Mouse (Mus musculus) heart, postnatal 25 days (tissue): ENCODE results near the gene Plod1. TPM values are rescaled to one million over a fixed set of nuclear protein-coding genes. Genes with fewer than 3 reads are reported as not detected.
A peak's percentile ranks its signal among the peaks of the same experiment; 100 is the strongest.

Experiments used
- DNase-seq: peaks from one replicate; pipeline ENCODE4 v3.0.0; 2022; ENCODE audit warnings: low spot score
- intact Hi-C: fragments of 180-260 bp; cut with DNase I; formaldehyde crosslinking; loops from one replicate; pipeline ENCODE4 v1.15.1; 2025
- total RNA-seq, 2 experiments: library from RNA; stranded (reverse); gene quantifications; 2 replicates each; pipeline ENCODE4 v1.2.3; 2021

Gene Plod1
- total RNA-seq: 10 to 100 TPM; 79.5 to 97.6 TPM

DNA sequence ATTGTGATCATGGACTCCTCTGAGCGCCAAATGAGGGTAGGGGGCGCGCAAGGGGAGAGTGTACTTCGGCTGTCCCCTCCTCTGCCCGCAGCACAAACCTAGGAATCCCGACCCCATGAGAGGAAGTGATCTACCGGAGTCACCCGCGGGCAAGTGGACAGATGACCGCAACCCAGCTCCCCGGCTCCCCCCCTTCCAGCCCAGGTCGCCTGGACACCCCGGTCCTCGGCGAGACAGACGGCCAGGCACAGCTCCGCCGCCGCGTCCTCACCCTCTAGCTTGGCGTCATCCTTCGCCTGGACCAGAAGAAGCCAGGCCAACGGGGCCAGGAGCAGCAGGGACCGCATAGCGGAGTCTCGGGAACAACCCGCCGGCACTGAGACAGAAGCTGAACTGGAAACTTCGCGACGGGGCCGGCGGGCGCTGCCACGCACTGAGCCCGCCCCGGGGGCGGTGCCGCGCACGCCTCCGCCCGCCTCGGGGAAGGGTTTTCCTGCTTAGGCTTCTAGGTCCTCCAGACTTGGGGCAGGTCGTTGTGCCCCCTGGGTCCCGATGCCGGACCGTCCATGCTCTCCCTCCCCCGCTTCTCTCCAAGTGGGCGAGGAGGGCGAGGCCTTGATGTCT lies at the start of gene Plod1:
TSS of gene Plod1 (minus strand) at position 437 of the 624 bp plus-strand sequence.
- peak; percentile 81 for DNase-seq
- intact Hi-C loops: loop anchor here (5.0 kb wide), 1 partner anchor 69 kb away; the partner anchor contains the start of genes Fv1 and Miip

DNA sequence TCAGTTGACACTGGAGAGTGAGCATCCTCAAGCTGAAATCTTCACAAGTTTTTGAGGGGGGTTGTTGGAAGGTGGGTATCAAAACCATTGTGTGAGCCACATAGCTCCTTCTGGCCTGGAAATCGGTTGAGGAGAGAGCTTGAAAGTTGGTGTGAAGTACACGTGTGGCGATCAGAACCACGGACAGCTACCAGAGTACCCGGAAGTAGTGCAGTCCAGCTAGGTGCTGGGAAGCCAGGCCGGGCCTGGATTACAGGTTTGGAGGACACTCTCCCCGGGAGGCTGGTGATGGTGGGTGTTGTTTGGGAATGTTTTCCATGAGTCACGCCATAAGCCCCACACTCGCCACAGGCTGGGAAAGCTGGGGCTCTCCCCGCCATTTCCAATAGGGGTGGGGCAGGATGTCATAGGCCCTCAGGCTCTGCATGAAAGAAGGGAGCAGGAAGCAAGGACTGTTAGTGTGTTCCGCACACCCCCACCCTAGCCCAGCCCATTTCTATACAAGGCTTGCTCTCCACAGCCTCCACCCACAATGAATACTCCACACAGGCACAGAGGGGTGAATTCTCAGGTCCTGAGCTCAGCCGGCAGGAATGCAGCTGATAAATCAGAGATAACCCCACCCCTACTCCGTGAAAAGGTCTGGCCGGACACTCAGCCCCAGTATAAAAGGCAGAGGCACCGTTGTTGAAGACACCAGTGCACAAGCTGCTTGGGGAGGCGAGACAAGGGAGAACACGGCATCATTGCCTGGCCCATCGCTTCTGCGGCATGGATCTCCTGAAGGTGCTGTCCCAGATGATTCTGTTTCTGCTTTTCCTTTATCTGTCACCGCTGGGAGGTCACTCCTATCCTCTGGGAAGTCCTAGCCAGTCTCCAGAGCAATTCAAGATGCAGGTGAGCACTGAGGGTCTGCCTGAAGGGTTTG lies 48.9 kb upstream of the Plod1 start, which contains the start of gene Nppb:
TSS of gene Nppb (plus strand) at position 584 of the 928 bp plus-strand sequence.
- intact Hi-C loops: no loop called here
- DNase-seq: no peak

DNA sequence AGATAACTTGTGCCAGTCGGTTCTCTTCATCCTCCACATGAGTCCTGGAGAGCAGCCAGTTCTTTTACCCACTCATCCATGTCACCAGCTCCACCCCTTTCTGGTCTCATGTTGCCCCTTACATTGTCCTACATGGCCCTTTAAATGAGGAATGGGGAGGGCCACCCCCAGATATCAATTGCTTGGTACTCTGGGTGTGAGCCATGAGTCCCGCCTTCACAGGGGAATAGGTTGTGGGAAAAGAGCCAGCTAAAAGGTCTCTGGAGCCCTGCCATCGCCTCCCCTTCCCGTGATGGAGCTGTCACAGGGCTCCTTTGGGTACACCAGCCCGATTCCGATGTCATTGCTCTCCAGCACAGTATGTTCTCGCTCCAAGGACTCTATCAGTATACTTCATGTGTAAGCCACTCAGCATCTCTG lies 42.9 kb upstream of the Plod1 start:
- DNase-seq: no peak
- intact Hi-C loops: no loop called here

DNA sequence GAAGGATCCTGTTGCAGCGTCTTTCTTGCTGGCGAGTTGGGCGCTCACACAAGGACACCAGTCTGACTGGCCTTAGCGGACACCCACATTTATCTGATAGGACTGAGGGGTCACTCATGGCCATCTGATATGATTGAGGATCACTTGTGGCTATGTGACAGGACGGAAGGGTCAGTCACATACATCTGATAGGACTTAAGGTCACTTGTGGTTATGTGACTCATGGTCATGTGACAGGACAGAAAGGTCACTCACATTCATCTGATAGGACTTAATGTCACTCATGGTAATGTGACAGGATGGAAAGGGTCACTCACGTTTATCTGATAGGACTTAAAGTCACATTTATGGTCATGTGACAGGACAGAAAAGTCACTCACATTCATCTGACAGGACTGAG lies 41.8 kb upstream of the Plod1 start:
- DNase-seq: no peak
- intact Hi-C loops: no loop called here

DNA sequence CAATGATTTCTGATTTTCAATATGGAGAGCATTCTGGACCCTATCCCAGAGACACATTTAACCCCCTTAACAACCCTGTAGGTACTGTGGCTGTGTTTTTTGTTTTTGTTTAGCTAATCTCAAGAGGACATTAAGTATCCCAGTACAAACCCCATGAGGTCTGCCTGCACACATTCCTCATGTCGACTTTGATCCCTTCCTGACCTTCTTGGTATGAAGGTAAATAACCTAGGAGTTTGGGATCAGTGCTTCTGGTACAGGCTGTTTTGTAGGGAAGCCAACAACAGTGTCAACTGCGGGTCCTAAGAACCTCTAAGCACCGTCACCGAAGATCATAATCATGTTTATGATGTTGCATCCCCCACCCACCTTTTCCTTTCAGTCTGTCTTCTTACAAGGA lies 41.2 kb upstream of the Plod1 start:
- DNase-seq: no peak
- intact Hi-C loops: no loop called here

DNA sequence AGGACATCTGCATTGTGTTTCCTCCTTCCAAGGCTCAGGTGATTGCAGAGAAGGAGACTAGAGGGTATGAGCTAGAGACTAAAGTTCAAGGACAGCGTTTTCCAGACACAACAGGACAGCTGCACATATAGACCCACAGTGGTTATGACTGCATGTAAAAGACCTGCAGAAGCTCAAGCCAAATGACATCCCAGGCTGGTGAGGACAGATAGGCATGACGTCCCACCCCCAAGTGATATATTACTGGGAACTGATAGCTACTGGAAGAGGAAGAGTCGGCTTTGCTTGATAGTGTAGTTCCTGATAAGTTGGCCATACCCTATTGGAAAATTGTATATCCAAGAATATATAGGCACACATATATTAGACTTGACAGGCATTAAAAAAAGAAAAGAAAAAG lies 39.7 kb upstream of the Plod1 start:
- DNase-seq: no peak
- intact Hi-C loops: no loop called here

DNA sequence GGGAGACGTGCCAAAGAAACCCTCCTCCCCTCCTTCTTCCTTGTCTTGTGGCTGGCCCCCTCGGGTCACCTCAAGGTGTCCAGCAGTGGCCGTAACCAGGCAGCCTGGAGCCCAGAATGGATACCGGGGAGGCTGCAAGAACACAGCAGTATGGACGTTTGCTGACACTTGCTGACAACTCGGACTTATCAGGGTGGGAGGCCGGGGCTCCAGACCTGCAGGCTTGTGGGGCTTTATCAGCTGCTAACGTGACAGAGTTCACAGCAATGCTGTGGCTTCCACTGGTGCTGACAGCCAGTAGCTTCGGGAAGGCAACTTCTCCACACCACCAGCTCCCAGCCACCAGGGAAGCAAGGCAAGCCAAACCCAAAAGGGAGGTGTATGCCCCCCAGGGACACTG lies 32.8 kb upstream of the Plod1 start:
- DNase-seq: no peak

DNA sequence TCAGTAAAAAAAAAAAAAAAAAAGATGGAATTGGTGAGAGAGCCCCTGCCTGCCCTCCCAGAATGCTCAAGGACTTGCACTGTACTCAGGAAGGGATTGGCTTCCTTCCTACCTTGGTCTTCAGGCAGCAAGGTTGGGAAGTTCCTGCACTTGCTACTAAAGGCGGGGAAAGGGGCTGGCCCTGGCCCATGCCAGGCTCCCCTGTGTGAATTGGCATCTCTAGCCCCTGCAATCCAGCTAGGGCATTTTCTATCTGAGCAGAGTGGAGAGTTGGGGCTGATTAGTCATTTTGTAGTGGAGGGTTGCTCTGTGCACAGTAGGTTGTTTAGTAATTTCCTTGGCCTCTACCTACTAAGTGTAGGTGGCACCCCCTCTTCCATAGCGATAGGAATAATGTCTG lies 32.2 kb upstream of the Plod1 start:
- no peak for DNase-seq

More for the DNA sequence above, 32.8 kb upstream of the Plod1 start:
- intact Hi-C loops: no loop called here

DNA sequence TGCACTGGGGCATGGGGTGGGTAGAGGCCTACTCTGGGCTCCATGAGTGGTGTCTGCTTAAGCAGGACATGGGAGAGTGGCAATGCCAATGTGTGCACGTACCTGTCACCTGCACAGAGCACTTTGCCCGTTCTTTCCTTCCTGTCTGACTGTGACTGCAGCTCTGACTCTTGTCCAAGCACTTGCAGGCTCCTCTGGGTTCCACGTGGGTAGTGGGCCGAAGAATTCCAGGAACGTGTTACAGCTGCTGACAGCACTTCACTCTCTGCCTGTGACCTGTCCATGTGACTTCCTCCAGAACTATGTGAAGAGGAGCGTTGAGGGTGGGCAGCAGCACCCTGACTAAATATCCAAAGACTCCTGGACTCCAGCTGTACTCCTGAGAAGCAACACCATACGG lies 29.1 kb upstream of the Plod1 start:
- intact Hi-C loops: no loop called here
- DNase-seq: no peak

More for the DNA sequence above, 32.2 kb upstream of the Plod1 start:
- intact Hi-C loops: no loop called here

DNA sequence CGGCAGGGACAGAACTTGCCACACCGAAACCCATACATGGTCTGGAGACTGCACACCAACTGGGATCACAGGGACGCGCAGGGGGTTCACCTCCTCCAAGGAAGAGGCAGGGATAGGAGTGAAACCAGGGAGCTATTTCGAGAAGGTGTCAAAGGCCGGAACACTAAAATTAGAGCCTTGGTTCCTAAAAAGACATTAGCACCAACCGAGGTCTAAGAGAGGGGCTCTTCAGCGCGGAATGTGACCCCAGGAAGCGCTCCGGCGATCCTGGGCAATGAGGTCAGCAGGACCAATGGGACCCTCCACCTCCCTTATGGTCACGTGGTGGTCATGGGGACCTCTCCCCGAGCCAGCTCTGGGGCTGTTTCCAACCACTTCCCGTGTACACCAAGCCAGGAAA lies 27.1 kb upstream of the Plod1 start:
- intact Hi-C loops: loop anchor here (5.0 kb wide), 1 partner anchor 99 kb away; no protein-coding TSS in a partner anchor
- no peak for DNase-seq

DNA sequence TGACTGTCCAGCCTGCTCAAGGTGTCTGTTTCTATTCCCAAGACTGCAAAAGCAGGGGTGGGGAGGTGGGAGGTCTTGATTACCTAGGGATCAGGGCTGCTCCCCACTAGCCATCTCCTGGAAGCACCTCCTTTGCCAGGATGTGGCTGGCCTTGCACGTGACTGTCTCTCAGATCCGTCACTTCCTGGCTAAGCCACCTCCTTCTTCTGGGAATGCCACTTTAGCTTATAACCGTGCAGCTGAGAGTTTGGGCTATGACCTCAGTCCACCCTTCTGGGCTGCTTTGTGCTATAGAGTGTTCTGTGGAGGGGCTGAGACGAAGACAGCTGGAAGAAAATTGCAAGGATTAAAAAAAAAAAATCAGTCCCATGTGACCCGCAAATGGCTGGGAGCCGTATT lies 26.2 kb upstream of the Plod1 start:
- intact Hi-C loops: loop anchor here (5.0 kb wide), 1 partner anchor 100 kb away; no protein-coding TSS in a partner anchor
- no peak for DNase-seq

DNA sequence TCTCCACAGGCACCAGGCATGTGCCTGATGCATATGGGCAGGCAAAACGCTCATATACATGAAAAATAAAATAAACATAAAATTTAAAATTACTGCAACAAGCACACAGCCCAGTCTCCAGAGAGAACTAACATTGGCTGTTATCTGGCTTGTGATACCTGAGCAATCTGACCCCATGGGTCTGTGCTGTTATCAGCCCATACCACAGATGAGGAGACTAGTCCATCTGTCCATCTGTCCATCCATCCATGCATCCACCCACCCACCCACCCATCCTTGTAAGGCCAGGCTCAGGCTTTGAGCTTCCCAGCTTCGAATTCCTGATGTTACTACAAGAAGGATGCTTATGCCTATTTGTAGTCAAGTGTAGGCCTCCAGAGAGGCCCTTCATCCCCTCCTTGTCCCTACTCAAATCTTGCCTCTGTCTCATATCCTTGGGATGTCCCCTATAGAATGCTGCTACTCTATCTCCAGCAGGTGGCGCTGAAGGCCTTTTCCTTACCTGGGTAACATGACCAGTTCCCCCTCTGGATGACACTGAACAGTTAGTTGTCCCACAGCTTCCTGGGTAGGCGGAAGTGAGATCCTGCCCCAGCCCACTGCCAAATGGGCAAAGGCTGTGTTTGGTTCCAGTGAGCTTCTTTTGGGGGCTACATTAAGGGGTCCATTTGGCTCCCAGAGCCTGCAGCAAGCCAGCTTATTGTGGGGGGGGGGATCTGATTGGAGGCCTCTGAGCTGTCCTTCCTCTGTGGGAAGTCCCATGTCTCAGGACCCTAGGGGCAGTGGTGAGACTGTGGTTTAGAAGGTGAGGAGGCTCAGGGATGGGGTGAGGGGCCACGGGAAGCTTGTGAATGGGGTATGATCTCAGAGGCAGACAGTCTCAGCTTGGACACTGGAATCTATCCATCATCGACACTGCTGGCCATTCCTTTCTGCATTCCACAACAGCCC lies 23.6 kb upstream of the Plod1 start:
- no peak for DNase-seq
- intact Hi-C loops: loop anchor here (1.0 to 5.0 kb wide), 2 partner anchors 48 to 102 kb away; no protein-coding TSS in a partner anchor

DNA sequence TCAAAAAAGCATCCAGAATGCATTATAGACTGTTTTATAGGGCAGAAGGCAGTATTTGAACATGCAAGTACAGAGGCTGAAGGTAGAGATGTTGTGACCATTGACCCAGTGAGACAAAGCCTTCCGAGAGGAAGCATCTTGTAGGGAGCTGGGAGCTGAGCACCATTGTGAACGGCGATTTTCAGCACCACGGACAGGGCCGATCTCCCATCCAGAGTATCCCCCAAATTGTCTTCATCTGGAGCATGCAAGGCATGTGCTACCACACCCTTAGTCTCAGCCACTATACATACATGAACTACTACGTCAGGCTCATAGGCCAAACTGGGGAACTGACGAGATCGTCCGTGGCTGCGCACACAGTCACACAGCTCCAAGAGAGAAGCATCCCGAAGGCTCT lies 20.6 kb upstream of the Plod1 start:
- DNase-seq: no peak

DNA sequence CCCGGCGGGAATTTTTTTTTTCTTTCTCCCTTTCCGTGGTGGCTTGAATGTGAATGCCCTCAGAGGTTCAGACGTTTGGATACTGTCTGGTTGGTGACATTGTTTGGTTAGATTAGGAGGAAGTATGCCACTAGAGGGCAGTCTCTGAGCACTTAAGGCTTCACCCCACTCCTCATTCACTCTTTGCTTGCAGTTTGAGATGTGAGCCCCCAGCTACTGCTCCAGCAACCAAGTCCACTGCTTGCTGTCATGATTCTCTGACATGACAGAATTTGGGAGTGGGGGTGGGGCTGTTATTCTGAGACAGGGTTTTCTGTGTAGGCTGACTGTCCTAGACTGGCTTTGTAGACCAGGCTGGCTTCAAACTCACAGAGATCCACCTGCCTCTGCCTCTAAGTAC lies 17.0 kb upstream of the Plod1 start:
- intact Hi-C loops: loop anchor here (5.0 kb wide), 1 partner anchor 36 kb away; no protein-coding TSS in a partner anchor
- DNase-seq: no peak

More for the DNA sequence above, 20.6 kb upstream of the Plod1 start:
- intact Hi-C loops: no loop called here

DNA sequence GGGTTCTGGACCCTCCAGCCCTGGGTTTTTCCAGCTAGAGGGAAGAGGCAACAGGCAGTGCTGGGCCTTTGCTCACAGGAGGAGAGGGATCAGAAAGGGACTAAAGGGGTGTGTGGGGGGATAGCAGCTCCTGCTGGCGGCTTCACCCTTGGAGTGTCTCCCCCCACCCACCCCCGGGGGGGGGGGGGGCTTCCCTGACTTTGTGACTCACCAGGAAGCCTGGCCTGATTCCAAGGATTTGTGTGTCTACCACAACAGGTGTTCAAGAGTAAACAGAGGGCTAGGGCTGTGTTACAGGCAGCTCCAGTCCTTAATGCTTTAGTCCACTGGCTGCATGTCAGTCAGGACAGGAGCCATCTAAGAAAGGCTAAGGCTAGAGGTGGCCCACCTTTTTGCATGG lies 10.9 kb upstream of the Plod1 start:
- DNase-seq: no peak
- intact Hi-C loops: loop anchor here (10.0 kb wide), 1 partner anchor 207 kb away; the partner anchor contains the start of gene Fbxo6

DNA sequence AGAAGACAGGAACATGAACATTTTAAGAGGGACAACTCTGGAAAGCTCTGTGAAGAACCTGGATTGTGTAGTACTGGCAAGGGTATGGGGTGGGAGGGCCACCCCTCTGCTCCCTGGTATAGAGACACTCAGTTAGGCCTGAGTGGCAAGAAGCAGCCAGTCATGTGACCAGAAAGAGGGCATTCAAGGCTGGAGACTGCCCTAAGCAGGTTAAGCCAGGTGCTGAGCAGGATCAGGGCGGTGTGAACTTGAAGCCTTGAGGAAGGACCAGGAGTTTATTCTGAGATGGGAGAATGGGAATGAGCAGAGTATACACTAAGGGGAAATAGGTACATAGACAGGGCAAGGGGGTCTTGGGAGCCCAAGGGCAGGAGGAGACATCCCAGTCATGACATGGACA lies 6.4 kb upstream of the Plod1 start:
- intact Hi-C loops: loop anchor here (5.0 to 10.0 kb wide), 2 partner anchors 41 to 212 kb away; partner anchors contain the start of genes Fbxo6 and Mfn2
- DNase-seq: no peak

DNA sequence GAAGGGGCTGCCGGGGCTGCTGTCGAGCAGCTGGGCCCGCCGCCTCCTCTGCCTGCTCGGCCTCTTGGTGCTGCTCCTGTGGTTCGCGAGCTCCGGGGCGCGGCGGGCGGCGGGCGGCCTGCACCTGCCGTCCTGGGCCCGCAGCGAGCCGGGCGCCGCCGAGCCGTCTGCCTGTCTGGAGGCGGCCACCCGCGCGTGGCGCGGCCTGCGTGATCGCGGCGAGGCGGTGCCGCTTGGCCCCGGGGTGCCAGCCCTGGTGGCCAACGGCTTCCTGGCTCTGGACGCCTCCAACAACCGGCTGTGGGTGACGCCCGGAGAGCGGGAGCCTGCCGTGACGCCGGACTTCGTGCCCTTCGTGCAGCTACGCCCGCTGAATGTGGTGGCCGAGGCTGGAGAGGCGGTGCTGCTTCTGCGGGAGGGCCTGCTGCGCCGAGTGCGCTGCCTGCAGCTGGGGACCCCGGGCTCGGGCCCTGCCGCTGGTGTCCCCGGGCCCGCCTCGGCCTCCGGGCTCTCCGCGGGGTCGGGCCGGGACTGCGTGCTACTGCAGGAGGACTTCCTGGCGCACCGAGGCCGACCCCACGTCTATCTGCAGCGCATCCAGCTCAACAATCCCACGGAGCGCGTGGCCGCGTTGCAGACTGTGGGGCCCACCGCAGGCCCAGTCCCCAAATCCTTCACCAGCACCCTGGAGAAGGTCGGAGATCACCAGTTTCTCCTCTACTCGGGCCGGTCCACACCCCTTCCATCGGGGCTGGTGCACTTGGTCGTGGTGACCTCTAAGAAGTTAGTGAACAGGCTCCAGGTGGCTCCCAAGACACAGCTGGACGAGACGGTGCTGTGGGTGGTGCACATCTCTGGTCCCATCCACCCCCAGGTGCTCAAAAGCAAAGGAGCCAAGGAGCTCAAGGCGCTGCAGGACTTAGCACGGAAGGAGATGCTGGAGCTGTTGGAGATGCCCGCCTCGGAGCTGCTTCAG lies 4.8 kb upstream of the Plod1 start:
- intact Hi-C loops: loop anchor here (5.0 to 10.0 kb wide), 2 partner anchors 39 to 213 kb away; partner anchors contain the start of genes Fbxo6 and Mfn2
- no peak for DNase-seq

DNA sequence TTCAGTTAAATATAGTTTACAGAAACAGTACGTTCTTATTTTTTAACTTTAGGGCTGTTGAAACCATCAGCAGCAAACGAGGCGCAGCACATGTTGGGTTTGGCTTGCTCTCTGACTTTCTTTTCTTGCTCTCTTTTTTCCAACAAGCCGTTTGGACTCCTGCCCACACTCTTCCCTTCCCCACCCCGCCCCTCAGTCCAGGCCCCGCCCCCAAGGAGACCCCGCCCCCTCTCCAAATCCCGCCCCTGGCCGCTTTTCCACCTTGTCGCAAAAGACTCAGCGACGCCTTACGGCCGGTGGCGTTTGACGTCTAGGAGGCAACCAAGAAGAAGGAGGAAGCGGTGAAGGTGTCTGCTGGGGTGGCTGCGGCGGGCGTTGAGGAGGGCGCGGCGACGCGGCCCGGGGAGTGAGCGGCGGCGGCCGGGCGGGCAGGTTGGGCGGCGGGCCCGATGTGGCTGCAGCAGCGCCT lies 4.0 kb upstream of the Plod1 start, which contains the start of gene 2510039O18Rik:
TSS of gene 2510039O18Rik (plus strand) at position 320 of the 469 bp plus-strand sequence.
- DNase-seq: peak; percentile 63
- intact Hi-C loops: loop anchor here (5.0 to 10.0 kb wide), 2 partner anchors 38 to 214 kb away; partner anchors contain the start of genes Fbxo6 and Mfn2
